Mouse (Mus musculus): ENCODE results near the gene Fsip1.
"Not testable (repeated sequence)": the region's sequence is repeated elsewhere in the genome, so short reads cannot be mapped to it uniquely, and the experiment has no call there.

Gene Fsip1

GRCm38 (mm10) chr2:118168225-118168624 is 88.5 kb downstream of the Fsip1 start:
- no peak for DNase-seq

- no peak for DNase-seq
Observed at GRCm38 (mm10) chr2:118167731-118168130, 89.0 kb downstream of the Fsip1 start.

DNA sequence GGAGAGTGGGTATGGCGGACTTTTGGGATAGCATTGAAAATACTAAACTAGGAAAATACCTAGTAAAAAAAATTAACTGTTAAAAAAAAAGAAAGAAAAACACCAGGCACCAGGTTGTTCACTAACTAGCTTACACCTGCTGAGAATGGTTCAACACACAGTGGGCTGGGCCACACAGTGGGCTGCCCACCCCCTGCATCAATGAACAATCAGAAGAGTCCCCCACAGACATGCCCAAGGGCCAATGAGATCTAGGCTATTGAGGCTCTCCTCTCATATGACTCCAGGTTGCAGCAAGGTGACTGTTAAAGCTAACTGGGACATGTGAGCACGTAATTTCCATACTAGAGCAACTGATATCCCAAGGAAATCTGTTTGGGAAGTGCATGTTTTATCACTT is 91.1 kb downstream of the Fsip1 start:
- DNase-seq, result no peak

DNA sequence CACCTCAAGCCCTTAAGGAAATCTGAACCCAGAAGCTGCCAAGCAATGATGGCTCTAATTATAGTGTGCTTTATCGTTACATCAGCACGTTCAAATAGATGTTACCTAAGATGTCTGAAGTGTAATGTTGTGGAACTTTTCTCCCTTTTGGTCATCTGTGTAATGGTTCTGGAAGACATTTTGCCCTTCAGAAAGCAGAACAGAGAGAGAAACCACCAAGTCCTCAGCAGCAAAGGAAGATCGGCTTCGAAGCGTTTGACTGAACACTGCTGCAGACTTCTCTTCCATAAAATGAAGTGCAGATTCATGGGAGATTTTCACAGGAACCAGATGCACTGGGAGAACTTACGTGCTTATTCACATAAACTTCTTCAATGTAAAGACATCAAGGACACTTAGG is 92.6 kb downstream of the Fsip1 start:
- DNase-seq, result no peak

GRCm38 (mm10) chr2:118162486-118162885 is 94.3 kb downstream of the Fsip1 start:
- DNase-seq, result no peak

DNA sequence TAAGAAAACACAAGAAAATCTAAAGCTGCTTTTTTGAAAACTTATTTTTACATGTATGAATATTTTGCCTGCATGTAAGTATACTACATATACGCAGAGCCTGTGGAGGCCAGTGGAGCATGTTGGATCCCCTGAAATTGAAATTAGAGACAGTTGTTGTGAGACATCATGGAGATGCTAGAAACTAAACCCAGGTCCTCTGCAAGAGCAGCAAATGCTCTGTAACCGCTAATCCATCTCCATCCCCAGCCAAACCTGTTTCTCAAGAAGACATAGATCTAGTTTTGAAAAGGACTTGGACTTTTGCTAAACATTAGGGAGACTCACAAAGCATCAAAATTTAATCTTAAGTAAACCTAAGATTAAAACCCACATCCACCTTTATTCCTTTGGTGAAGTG is 95.8 kb downstream of the Fsip1 start:
- no peak for DNase-seq

- DNase-seq, result no peak
Observed at GRCm38 (mm10) chr2:118160547-118160946, 96.2 kb downstream of the Fsip1 start.

DNA sequence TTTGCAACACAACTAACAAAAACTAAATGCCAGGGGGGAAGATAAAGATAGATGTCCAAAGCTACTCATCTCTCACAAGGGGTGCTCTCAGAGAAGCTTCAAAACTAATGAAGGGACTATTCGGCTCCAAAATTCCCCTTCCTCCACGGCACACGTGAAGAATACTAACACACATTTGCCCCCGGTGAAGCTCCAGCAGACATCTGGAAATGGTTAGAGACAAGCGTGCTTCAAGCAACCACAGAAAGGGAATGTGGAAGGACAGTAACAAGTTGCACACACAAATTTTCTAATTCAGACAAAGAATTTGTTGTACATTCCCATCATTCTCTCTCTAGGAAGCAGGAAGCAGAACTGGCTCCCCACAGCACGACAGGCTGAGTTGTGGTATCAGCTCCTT is 97.6 kb downstream of the Fsip1 start:
- no peak for DNase-seq

DNA sequence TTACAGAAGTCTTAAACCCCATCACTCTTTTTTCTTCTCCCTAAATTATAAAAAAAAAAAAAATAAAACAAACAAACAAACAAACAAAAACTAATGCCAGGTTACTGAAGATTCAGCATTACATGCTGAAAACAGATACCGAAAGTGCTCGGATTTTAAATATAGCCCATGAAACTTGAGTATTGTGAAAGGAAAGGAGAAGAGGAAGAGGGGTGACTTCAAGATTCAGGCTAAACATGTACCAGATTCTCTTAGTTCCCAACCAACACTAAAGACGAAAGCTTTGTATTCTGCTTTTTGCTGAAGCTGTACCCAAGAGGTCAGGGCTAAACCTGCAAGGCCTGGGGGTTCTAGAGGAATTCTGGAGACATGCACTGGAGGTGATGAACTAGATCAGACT is 98.7 kb downstream of the Fsip1 start:
- no peak for DNase-seq

- no peak for DNase-seq
Observed at GRCm38 (mm10) chr2:118149855-118150563, 106.8 kb downstream of the Fsip1 start.

GRCm38 (mm10) chr2:118148321-118149142 is 108.2 kb downstream of the Fsip1 start:
- no peak for DNase-seq

DNA sequence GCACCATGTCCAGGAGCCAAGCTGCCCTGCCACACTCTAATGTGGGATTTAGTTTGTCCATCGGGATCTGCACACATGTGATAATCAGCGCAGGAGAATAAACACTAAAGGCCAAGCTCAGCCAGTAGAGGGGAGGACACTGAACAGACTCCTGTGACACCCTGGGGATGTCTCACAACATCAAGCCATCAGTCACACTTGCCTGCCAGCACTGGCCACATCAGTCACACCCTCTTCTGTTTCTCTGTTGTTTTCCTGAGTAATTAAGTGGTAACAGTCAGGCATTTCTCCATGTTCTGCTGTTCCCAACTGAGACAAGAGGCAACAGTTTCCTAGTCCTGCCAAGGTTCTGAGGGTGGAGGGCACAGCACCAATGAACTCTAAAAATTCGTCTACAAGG is 109.0 kb downstream of the Fsip1 start:
- DNase-seq, result not testable (repeated sequence)

DNA sequence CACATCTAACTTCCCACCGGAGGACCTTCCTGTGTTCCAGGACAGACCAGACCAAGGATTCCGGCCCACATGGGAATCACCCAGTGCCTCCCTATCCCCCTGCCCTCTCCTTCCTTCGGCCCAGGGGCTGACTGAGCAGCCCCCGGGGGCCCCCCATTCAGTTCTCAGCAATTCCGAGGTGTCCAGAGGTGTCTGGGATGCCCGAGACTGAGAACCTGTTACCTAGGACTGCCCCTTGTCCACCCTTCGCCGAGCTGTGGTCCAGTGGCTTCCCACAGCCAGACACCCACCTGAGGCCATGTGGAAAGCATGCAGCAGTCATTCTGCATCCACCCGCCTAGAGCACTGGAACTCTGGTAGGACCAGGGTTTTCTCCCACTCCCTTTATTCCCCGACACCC is 115.1 kb downstream of the Fsip1 start:
- DNase-seq, result no peak

DNA sequence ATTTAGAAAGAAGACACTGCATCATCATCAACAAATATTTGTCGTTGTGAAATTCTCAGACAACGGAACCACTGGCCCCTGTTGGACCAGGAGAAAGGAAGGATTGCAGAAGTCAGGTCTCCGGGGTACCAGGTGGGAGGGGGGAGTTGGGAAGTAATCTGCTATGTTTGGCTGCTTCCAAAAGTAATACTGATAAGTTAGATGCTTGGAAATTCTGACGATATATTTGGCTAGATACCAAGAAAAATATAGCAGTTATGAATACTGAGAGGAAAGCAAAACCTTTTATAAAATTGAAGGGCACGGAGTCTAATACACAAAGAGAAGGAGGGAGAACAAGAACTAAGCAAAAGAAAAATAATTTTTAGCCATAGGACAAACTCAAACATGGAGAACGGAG is 117.5 kb downstream of the Fsip1 start:
- DNase-seq, result no peak

- no peak for DNase-seq
Observed at GRCm38 (mm10) chr2:118137776-118138175, 119.0 kb downstream of the Fsip1 start.

- DNase-seq, result no peak
Observed at GRCm38 (mm10) chr2:118137071-118137470, 119.7 kb downstream of the Fsip1 start.

GRCm38 (mm10) chr2:118128313-118128712 is 128.5 kb downstream of the Fsip1 start:
- no peak for DNase-seq

- no peak for DNase-seq
Observed at GRCm38 (mm10) chr2:118127516-118128288, 129.1 kb downstream of the Fsip1 start.

GRCm38 (mm10) chr2:118125943-118126470 is 130.8 kb downstream of the Fsip1 start:
- DNase-seq, result no peak

DNA sequence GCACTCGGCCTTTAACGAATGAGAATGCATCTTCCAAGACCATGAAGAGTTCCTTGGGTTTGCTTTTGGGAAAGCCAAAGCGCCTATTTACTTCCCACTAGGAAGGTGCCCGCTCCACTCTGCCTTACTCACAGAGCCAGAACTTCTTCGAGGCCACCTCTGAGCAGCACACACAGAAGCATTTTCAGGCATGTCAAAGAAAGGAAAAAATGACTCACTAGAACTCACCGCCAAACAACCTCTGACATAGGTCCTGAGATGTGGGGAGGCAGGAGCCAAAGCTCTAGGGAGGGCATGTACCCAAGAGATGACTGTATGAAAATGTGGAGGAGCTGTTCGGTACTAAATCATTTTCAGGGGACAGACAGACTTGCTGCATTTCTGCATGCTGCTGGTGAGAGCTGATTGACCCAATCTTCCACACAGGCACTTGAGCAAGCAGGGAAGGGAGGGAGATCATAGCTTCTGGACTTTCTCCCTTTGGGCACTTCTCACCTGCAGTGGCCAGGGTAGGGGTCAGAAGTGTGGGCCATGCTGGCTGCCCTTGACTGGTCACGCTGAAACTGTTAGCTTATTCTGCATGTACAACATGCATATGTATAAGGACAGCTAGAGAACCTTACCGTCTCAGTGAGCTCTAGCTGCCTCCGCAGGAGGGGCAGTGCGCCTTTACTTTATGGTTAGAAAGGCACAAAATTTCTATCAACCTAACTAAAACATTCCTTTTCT is 131.4 kb downstream of the Fsip1 start:
- no peak for DNase-seq

GRCm38 (mm10) chr2:118124437-118124836 is 132.3 kb downstream of the Fsip1 start:
- DNase-seq, result no peak

GRCm38 (mm10) chr2:118123743-118124142 is 133.0 kb downstream of the Fsip1 start:
- DNase-seq, result no peak

GRCm38 (mm10) chr2:118122291-118122690 is 134.5 kb downstream of the Fsip1 start:
- DNase-seq, result no peak
